Mouse (Mus musculus): ENCODE measurements around the gene Mpzl1.

The Mpzl1 gene

GRCm38 (mm10) chr1:165655022-165655421, 20.7 kb upstream of the Mpzl1 start:
- no peak for DNase-seq (ENCODE audit: low spot score)

- DNase-seq (ENCODE audit: low spot score), result no peak
Measured at GRCm38 (mm10) chr1:165653126-165653885, 19.0 kb upstream of the Mpzl1 start.

GRCm38 (mm10) chr1:165652507-165652906, 18.2 kb upstream of the Mpzl1 start:
- no peak for DNase-seq (ENCODE audit: low spot score)

GRCm38 (mm10) chr1:165651158-165651557, 16.8 kb upstream of the Mpzl1 start:
- DNase-seq (ENCODE audit: low spot score), result no peak

- no peak for DNase-seq (ENCODE audit: low spot score)
Measured at GRCm38 (mm10) chr1:165645102-165645501, 10.8 kb upstream of the Mpzl1 start.

GRCm38 (mm10) chr1:165643735-165644134, 9.4 kb upstream of the Mpzl1 start:
- no peak for DNase-seq (ENCODE audit: low spot score)

- no peak for DNase-seq (ENCODE audit: low spot score)
Measured at GRCm38 (mm10) chr1:165642780-165643311, 8.5 kb upstream of the Mpzl1 start.

DNA sequence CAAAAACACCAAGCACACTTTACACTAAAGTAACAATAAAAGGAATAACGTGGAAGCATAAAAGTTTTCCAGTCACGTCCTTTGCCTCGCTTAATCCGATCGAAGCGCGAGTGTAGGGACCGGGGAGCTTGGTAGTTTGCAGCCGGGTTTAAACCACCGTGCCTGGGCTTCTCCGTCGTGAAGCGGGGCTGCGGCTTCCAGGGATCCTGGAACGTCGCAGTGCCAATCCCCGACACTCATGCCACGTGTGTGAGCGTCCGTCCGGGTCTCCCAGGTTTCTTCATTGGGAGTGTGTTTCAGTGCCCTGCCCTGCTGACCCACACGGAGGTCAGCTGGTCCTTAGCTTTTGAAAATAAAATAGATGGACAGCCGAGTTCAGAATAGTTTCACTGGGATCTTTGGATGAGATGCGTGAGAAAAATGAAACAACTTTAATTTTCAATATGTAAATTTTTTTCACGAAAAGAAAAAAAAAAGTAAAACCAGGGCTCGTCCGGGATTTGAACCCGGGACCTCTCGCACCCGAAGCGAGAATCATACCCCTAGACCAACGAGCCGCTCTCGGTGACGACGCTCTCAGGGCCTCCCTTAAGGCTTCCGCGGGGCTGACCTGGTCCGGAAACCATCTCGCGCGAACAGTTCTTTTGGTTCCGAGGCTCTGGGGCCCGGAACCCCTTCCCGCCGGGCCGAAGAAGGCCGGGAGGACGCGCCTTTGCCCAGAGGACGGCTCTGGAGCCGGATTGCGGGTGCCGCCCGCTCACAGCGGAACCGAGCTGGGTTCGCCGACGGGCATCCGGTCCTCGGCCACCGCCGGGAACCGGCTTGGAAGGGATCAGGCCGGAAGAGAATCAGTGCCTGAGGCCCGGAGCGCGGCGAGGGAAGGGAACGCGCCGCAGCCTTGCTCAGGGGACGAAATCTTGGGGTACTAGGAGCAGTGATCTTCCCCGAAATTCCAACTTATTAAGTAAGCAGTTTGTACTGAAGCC, 7.7 kb upstream of the Mpzl1 start:
- peak; percentile 84 for DNase-seq (ENCODE audit: low spot score)

DNA sequence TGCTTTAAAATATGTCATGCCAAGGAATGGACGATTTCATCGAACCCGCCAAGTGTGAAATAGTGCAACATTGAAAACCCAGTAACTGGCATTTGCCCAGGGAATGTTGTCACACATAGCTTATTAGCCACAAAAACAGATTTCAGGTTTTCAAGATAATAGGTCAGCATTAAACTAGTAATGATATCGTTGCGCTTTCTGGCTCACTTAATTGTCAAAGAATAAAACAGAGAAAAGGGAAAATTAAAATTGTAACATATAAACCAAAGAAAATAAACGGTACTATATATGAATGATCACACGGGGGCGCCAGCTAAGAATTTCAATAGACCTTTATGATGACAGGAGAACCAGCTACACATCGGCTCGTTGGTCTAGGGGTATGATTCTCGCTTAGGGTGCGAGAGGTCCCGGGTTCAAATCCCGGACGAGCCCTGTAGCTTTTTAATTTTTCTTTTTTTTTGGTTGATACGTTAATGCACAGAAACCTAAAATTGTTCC, 7.0 kb upstream of the Mpzl1 start:
- peak; percentile 71 for DNase-seq (ENCODE audit: low spot score)

DNA sequence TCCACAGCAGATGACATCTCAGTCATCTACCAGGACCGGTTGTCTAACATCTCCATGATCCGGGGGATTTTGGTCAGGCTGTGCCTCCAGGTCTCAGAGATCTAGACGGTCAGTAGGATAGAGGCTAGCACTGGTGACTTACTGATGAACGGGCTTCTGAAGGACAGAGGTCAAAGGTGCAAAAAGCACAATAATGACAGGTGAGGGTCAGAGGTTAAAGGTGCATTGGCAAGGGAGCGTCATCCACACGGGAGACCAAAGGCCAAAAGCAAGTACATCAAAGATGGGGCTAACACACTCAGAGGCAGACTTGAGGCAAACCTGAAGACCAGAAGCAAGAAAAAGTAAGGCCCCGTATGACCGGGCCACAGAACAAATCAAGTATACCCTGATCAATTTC, 2.0 kb upstream of the Mpzl1 start:
- DNase-seq (ENCODE audit: low spot score), result no peak

GRCm38 (mm10) chr1:165635055-165635897, 938 bp upstream of the Mpzl1 start:
- DNase-seq (ENCODE audit: low spot score), result no peak

GRCm38 (mm10) chr1:165633345-165633744, 993 bp downstream of the Mpzl1 start:
- DNase-seq (ENCODE audit: low spot score), result no peak

- no peak for DNase-seq (ENCODE audit: low spot score)
Measured at GRCm38 (mm10) chr1:165631136-165631535, 3.2 kb downstream of the Mpzl1 start.

DNA sequence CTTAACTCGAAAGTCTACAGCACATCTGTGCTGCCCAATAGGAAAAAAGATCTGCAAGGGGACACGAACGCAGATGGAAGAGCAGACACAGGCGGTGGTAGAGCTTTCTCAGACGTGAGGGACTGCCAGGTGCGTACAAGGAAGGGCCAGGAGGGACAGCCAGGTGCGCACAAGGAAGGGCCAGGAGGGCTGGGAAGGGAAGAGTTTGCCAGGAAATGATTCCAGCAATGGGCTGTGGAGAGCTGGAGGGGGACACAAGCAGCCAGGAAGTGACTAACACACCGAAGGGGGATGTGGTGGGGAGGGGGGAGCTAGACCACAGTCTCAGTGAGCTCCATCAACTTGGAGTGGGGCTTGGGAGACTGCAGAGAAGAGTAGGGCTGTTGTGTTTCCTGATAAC, 4.4 kb downstream of the Mpzl1 start:
- DNase-seq (ENCODE audit: low spot score), result no peak

- no peak for DNase-seq (ENCODE audit: low spot score)
Measured at GRCm38 (mm10) chr1:165628603-165629002, 5.7 kb downstream of the Mpzl1 start.

- DNase-seq (ENCODE audit: low spot score), result no peak
Measured at GRCm38 (mm10) chr1:165625896-165626295, 8.4 kb downstream of the Mpzl1 start.

DNA sequence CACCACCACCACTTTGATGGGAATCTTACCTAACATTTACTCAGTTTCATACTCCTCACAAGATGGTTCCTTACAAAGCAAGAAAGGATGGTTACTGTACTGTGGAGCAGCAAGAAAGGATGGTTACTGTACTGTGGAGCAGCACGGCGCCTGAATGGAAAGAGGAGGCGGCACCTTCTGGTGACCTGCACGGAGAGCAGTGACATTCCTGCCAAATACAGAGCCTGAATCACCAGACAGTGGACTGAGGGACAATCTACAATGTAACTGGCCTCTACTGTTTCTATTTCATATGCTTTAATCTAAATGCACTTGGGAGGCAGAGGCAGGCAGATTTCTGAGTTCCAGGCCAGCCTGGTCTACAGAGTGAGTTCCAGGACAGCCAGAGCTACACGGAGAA, 9.3 kb downstream of the Mpzl1 start:
- no peak for DNase-seq (ENCODE audit: low spot score)

DNA sequence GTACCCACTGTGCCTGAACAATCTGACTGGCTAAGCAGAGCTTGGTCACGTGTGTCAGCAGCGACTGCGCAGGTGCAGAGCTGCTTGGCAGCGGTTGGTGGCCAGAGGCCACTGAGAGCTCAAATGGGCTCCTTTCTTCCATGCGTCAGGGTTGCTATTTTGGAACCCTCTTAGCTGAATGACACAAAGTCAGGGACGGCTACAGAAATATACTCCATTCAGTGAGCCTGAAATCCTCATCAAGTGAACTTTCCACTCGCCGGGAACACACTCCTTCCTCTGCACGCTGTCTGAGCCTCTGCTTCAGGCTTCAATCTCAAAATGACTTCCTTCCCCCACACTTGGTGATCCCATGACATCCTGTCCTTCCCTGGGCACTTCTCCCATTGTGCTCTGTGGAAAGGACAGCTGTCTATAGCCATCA, 16.1 kb downstream of the Mpzl1 start:
- no peak for DNase-seq (ENCODE audit: low spot score)

DNA sequence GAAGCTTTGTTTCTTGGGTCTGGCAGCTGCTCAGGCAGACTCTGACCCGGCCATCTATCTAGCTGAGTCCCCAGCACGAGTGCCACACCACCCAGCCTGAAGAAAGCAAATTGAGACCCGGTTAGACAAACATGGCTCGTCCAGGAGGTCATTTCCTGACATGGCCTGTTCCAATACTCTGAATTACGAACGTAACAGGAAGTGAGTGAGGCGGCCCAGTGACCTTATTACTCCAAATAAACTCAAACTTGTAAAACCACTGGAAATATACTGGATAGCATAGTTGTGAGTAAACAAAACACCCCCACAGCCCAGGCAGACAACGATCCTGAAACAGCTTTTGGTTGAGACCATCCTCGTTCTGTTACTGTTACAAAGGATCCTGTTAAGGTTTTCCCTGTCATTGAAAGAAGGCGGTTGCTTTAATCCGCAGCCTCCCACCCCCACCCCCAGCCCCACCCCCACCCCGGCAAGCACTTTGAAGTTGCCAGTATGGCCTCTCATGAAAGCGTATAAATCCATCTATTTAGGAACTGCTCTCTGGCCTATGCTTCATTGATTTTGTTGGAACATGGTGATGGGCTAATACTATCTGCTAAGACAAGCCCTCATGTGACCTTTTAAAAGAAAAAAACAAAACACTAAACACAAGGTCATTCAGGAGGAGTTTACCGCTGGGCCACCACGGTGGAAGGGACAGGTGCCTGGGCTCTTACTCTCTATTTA, 17.0 kb downstream of the Mpzl1 start:
- no peak for DNase-seq (ENCODE audit: low spot score)

GRCm38 (mm10) chr1:165616652-165617051, 17.7 kb downstream of the Mpzl1 start:
- no peak for DNase-seq (ENCODE audit: low spot score)

GRCm38 (mm10) chr1:165614793-165615192, 19.5 kb downstream of the Mpzl1 start:
- DNase-seq (ENCODE audit: low spot score), result no peak

Measured in left cerebral cortex, adult 11 months (tissue).